Mouse (Mus musculus): ENCODE data around the gene Mgll.

Gene Mgll

DNA sequence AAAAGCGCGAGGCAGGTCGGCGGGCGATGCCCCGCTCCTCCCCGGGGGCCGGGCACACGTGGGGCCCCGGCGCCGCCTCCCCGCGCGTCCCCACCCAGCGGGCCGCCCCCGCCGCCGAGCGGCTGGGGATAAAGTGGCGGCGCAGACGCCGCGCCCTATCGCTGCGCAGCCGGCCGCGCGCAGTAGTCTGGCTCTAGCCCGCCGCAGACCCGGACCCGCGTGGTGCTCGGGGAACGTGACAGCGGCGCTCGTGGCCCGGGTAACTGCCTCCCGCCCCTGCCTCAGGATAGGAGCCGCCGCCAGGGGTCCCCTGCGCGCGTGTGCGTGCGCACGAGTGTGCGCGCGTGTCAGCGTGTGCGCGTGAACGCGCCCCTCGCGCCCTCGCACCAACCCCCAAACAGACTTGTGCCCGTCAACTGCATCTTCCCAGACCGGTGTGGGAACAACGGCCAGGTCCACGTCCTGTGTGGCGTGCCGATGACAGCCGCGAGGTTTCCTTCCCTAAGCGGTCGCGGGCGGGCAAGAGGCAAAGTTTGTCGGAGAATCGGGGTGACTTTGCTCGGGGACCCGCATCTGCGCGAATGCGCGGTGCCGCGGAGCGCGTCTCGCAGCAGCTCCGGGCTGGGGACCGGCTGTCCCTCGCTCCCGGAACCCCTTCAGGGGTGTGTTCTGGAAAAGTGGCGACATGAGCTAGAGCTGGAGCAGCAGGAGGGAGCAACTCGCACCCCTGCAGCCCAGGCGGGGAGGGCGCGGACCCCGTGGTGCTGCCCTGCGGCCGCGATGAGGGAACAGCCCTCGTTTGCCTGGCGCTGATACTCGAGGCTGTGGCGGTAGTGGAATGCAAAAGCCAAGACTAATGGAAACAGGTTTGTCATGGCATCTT, at the start of gene Mgll:
Gene Mgll, plus strand, starts transcription at position 100 of the 883 bp plus-strand sequence.
- DNase-seq (ENCODE audit: low read depth): peak; percentile 52

DNA sequence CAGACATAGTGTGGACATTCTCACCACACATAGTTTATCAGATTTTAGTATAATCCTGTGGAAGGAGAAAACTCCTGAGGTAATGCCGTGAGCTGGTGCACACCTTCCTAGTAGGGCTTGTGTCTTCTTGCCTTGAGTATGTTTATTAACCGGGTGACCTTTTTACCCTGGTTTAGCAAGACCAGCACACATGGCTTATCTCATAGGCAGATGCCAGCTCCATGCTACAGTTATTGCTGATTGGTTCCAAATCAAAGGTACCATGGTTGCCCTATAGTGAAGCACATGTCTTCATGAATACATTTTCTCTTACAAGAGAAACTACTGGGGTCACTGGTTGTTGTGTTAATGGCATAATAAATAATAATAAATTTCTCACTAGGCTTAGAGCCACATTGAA, 48.4 kb upstream of the Mgll start:
- DNase-seq (ENCODE audit: low read depth): no peak

DNA sequence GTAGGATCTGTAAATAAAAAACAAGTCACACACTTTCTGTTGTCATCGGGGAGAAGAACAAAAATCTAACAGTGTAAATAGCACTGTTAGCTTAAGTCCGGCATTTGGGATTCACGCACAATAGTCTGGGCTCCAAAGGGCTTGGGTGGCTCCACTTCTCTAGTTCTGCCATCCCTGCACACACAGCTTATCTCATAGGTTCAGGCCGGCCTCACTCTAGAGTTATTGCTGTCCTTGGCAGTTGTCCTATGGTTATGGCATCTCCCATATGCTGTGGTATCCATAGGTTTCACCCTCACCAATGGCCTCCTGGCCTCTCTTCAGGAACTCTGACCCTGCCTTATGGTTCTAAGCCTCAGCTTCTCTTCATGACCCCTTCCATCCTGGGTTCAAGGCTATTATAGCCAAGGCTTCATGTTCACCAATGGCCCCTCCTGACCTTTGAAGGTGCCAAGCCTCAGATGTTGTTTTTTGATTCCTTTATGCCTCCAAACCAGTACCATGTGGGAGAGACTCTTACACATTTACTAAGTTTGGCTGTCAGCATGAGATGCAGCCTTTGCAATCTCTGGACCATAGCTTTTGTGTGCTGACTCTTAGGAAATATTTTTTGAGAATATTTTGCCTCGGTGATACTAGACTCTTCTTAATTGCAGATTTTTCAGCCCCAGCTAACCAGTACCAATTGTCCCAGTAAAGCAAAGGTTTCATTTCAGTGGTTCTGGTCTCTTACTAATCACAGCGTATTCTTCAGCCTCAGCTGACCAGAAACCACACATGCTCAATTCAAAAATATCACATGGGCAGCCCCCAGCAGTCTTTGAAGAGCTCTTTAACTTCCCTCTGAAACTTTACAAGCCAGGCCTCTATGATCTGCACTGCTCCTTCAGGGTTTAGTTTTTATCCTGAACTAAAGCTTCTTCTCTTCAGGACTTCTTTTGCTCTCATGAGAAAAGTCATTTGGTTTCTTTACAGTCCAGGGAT, 47.2 kb upstream of the Mgll start:
- no peak for DNase-seq (ENCODE audit: low read depth)

DNA sequence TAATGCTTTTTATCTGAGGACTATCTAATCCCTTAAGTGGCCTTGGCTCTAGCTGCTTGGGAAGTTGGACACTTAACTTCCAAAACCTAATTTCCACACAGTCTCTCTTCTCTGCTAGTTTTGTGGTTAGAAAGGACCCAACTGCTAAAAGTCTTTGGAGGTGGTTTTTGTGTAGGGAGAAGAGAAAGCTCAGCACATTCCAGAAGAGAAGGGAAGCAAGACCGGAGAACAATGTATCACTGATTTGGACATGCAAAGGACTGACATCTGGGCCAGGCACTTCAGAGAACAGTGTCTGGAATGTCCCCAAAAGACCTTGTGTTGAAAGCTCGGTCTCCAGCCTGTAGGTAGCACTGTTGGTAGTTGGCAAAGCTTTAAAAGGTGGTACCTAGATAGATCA, 46.5 kb upstream of the Mgll start:
- no peak for DNase-seq (ENCODE audit: low read depth)

DNA sequence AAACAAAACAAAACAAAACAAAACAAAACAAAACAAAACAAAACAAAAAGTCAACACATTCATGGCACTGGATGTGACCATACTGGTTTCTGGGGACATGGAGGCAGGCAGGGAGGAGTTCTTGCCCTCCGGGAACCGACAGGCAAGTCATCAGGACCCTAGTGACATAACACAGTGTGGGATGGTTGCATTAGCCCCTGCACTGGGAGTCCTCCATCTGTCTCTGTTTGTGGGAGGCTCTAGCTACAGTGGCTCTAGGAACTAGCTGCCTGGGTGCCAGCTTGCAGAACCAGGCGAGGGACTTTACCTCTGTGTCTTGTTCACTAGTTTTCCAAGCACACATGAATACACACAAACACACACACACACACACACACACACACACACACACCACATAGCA, 43.2 kb upstream of the Mgll start:
- no peak for DNase-seq (ENCODE audit: low read depth)

DNA sequence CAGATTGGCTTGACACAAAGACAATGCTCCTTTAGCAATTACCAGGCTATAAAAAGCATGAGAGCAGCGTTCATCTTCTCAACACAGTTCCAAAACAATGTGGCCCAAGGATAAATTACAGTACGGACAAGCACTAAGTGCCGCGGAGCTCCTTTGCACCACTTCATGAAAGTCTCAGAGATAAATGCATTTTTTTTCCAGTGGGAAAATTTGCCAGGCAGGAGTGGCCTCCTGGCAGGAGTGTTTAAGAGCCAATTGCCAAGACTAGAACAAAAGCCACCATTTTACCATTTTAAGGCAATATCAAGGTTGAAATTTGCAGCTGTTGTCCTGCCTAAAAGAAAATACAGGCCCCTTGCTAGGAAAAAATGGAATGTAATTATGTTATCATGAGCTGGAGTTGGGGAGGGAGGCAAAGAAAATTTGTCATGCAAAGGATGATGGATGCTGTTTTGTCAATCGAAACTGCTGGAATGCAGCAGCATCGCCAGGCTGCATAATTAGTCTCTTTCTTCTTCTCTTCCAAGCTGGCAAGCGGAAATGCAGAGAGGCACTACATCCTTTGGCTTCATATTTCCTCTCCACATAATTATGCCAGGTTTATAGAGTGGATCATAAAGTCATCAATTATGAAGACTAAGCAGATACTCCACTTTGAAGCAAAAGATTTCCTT, 40.7 kb upstream of the Mgll start:
- DNase-seq (ENCODE audit: low read depth): no peak

DNA sequence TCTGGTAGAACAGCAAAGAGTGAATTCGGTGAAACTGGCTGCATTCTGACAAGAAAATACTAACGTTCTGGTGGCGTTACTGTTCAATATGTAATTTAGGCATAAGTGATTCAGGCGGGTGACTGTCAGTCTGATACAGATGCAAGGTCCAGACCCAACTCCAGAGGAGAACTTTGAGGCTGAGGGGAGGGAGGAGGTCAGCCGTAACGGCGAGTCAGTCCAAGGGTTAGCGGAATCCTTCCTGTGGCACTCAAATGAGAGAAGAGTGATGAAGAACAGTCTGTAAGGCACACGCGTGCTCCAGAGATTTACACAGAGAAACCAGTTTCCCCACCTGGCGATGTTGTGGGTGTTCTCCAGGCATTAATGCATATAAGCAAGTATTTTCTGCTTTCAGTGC, 36.0 kb upstream of the Mgll start:
- no peak for DNase-seq (ENCODE audit: low read depth)

DNA sequence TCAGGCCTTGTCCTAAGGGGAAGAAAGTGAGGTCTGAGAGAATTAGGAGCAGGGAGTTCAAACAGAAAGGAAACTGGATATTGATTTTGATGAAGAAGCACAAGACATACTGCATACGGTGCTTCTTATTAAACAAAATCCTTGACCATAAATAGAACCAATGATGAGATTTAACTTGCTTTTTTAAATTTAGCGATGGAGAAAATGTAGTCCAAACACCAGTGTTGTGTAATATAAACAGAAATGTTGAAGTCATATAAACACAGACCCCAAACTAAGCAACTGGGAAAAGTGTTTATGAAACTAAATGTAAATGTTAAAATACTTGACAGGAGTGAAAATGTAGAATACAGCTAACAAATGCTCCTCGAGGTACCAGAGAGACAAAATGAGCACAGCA, 35.5 kb upstream of the Mgll start:
- DNase-seq (ENCODE audit: low read depth): no peak

DNA sequence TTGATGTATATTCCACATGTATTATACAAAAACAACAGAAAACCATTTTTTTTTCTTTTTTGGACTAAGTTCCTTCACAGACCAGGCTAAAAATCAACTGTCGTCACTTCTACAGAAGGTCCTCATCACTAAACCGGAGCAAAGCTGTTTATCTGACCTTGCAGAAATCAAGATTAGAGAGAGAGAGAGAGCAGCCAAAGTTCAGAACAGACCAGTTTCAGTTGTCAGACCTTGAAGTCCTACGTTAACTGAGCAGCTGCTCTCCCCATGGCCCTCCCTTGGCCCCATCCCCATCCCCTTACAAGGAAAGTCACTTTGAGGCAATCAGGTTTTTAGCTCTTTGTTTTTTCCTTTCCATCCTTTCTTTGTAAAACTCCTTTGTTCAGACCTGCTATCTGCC, 34.0 kb upstream of the Mgll start:
- DNase-seq (ENCODE audit: low read depth): no peak

DNA sequence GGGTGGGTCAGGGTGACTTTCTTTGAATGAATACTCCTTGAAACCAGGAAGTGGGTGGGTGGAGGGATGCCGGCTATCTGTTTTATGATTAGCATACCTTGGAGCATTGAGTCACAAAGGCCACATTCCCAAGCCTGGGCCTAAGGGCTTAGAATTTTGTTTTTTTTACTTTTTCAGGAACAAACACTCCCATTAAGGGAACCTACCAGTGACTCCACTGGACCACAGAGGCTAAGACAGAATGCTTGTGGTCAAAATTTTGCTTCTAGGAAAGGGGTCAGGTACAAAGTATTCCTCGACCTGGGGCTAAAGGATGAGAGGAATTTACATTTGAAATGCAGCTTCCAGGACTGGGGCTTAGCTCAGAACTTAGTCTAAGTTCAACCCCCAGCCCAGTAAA, 32.9 kb upstream of the Mgll start:
- no peak for DNase-seq (ENCODE audit: low read depth)

DNA sequence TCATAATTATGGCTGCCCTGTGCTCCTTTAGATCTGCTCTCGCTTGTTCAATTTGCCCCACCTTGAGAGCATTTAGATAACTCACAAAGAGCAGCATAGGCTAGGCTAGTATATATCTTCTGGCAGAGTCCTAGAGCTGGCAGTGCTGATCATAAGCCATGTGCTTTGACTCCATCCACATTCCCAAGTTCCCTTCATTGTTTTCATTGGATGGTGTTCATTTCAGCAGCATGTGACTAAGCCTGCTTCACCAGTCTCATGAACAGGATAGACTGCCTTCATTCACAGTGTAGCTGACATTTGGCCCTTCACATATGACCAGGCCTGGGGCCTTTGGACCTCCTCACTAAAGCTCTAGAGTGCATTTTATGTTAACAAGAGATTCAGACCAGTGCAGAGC, 21.3 kb upstream of the Mgll start:
- no peak for DNase-seq (ENCODE audit: low read depth)

DNA sequence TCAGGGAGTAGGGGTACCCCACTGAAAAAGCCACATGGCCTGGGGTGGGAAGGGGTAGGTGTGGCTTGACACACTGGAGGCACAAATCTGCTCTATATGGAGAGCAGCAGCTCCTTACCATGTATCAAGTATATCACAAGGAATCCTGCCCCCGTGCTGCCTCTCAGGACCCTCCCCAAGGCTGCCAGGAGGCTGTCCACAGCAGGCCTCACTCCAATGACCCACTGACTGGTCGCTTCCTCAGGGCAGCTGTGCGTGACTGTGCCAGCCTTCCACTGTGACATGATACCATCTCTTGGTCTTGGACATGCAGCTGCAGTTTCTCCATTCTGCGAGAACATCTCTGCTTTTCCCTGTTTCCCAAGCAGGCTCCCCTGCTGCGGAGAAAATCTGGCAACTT, 20.5 kb upstream of the Mgll start:
- DNase-seq (ENCODE audit: low read depth): no peak

DNA sequence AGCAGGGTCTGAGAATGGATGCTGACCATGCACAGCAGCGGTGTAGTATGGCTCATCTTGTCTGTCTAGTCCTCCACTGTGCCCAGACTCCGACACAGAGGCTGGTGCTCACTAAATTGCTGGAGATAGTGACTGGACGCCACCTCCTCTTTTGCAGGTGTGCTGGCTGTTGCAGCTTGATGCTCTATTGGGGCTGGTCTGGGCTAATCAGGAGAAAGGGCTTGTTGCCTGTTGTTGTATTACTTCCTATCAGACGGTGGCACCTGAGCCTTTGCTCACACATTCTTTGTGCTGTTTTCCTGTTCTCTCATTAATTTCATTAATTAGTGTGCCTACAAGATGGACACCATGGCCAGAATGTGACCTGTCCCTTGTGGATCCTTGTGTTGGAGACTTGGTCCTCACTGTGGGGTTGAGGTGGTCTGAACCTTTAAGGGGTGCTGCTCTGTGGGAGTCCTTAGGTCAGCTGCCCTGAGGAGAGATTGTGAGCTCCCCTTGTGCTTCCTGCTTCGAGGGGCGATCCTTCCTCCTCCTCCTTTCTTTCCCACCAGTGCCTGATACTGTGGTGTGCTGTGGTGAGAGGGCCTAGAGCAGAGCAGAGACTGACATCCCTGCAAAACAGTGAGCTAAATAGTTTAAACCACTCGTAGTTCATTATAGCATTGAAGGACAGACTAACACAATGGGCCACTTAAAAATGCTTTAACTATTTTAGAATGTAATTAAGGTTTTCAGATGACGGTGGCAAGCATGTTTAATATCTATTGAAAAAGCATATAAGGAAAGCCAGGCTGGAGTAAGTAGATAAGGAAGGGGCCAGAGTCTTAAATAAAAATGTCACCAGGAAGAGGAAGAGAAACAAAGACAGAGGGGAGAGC, 15.6 kb upstream of the Mgll start:
- DNase-seq (ENCODE audit: low read depth): no peak

DNA sequence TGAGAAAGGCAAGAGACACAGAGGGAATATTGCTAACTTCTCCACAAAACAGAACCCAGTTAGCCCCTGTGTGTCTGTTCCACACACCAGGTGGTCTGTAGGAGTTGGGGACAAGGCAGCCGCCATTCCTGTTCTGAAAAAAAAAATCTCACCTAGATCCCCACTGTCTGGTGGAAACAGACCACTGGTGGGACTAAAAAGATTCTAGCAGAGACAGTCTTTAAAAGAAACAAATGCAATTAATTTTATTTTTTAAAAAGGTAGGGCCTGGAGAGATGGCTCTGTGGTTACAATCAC, 15.0 kb upstream of the Mgll start:
- no peak for DNase-seq (ENCODE audit: low read depth)

DNA sequence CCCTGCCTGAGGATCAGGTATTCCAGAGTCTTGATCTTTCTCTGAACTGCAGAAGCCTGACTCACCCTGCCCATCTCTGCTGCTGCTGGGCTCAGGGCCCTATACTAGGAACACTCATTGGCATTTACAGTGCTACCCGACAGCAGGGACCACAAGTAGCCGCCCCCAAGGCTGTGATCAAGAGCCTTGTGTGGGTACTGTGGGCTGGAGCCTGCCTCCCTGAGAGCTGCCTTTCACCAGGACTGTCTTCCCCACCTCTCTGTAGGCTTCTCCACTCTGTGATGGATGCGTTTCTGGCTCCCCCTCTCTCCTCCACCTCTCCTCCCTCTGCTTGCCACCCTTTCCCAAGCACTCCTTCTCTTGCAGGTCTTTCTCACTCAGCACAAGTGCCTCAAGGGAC, 12.9 kb upstream of the Mgll start:
- no peak for DNase-seq (ENCODE audit: low read depth)

DNA sequence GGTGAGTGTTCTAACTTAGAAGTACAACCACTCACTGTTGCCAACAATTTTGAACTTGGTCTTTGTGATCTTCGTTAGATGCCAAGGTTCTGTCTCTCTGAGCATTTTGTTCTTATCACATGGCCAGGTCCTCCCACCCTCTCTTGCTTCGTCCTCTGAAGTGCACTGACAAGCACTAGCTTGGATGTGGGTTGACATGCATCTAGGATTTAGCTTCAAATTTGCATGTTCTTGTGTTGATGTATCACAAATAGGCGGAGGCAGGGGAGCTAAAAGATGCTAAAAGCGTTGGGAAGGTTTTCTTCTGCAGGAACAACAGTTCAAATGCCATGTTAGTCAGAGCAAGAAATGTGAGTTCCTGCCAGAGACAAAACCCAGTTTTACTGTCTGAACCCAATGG, 12.1 kb upstream of the Mgll start:
- no peak for DNase-seq (ENCODE audit: low read depth)

DNA sequence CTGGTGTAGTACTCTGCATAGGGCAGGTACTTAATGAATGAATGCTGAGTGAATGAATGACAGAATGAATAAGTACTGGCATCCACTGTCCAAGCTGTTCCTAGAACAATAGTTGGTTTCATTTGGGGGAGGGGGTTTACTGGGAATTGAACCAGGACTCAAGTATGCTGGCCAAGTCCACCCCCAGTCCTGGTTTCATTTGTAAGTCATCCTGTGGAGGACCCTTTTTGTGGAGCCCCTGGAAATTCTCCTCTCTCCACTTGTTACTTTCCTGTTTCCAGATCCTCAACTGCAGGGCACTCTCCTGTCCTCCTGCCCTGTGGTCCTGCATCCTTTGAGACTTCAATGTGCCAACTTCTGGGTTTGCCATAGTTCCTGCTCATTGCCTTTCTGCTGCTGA, 10.9 kb upstream of the Mgll start:
- no peak for DNase-seq (ENCODE audit: low read depth)

DNA sequence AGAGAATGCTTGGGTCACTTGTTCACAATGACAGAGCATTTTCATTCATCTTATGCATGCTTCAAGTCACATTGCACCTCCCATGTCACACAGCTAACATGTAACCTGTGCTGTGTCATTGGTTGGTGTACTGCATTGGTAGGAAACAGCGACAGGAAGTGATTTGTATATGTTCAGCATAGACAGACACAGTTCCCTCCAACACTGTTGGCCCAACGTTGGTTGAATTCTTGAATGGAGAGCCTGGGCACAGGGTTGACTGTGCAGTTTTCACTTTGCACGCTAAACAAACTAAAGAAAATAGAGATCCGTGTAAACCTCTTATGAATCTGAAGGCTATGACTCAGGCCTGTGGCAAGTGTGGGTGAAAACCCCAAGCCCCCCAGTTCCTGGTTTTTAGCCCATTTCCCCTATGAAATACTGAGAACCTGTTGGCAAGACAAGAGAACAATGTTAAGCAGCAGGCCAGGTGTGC, 10.0 kb upstream of the Mgll start:
- no peak for DNase-seq (ENCODE audit: low read depth)

DNA sequence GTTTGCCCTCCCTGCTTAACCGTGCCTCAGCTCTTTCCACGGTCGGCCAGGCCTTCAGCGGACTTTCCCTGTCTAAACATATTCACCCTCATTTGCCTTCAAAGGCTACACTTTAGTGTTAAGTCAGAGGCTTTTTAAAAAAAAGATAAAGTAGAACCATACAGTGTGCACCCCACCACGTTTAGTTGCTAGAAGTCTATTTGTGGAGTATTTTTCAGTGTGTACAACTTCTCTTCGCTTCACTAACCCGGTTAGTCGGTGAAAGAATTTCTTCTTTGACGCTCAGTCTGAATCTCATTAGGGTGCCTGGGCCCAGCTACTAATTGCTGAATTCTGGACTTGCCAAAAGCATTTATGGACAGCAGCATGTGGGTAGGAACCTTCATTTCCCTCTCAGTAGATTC, 8.8 kb upstream of the Mgll start:
- DNase-seq (ENCODE audit: low read depth): no peak

DNA sequence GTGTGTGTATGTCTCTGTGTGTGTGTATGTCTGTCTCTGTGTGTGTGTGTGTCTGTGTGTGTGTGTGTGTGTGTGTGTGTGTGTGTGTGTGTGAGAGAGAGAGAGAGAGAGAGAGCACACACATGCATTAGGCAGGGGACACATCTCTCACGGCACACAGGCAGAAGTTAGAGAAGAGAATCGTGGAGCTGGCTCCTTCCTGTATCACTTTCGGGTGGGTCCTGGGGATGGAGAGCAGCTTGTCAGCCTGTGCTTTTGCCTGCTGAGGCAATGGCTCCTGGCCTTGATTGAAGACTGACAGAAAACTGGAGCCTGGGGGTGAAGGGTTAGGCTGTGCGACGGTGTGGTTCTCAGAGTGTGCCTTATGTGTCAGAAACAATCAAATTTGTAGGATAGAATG, 8.2 kb upstream of the Mgll start:
- DNase-seq (ENCODE audit: low read depth): no peak

DNA sequence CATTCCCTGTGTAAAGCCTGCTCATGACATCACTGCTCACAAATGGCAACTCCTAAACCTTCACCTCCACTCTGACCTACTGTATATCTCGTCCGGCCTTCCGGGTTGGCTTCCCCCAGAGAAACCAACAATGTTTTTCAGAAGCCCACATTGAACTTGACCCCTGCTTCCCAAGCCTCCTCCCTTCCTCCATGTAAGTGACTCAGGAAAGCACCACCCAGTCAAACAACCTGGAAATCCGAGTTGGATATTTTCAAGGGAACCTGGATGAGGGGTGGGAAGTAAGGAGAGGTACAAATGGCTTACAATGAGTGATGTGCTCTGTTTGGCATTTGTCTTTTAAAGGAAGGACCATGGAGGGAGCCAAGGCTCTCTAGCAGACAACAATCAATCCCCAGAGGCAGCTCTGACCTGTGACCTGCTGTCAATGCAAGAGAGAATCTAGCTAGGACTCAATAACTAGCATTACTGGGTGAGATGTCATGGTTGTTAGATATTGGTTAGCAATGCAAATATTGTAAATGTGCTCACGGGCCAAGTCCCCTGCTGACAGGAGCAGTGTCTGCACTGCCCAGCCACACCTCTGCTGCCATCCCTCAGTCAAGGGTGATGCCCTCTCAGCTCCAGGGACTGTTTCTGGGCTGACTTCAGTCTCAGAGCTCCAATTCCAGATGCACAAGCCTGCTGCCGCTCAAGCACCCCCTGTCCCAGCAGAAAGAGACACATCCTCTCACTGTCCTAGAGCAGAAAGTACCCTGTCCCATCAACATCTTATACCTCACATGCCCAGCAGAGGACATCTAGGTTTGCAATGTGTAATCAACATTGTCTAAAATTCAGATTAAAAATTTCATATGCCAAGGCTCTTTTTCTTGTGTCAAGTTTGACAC, 6.8 kb upstream of the Mgll start:
- DNase-seq (ENCODE audit: low read depth): no peak
